Mouse (Mus musculus) left cerebral cortex, adult 11 months (tissue): ENCODE data around the gene 1700031F05Rik.
"Not testable (repeated sequence)": the region's sequence is repeated elsewhere in the genome, so short reads cannot be mapped to it uniquely, and the experiment has no call there.

Source experiments
- DNase-seq: peaks from one replicate; pipeline ENCODE4 v3.0.0; 2022; ENCODE audit warnings: low spot score

1700031F05Rik gene

GRCm38 (mm10) chrX:102867871-102868270, at the start of gene 1700031F05Rik:
Gene 1700031F05Rik, minus strand, starts transcription at chrX:102867971.
- DNase-seq: no peak

- DNase-seq: not testable (repeated sequence)
Measured at GRCm38 (mm10) chrX:102914823-102915222, 47.1 kb upstream of the 1700031F05Rik start.

GRCm38 (mm10) chrX:102908587-102908986, 40.8 kb upstream of the 1700031F05Rik start, which contains the start of the genes Dmrtc1a and 1700011M02Rik:
Gene Dmrtc1a, minus strand, starts transcription at chrX:102908687.
Gene 1700011M02Rik, plus strand, starts transcription at chrX:102908905.
- DNase-seq: not testable (repeated sequence)

- DNase-seq: not testable (repeated sequence)
Measured at GRCm38 (mm10) chrX:102854516-102854915, 13.3 kb downstream of the 1700031F05Rik start, which contains the start of gene Dmrtc1c2. Gene Dmrtc1c2, minus strand, starts transcription at chrX:102854616.

GRCm38 (mm10) chrX:102812311-102812710, 55.5 kb downstream of the 1700031F05Rik start:
- DNase-seq: no peak
